8 mouse cellular contexts compared by ENCODE assay signal in genomic region chr5:52782523-52783250, GRCm38 (mm10). TPM values are rescaled to one million over a fixed set of nuclear protein-coding genes. Genes with fewer than 3 reads are reported as not detected.
A peak's percentile ranks its signal among the peaks of the same experiment; 100 is the strongest.
DNase-seq lines count a peak whose midpoint lies in the region; ATAC-seq and TF ChIP-seq lines count a peak whose summit lies in the region.

No protein-coding gene starts in this region.

- peak; percentile 86 for TF ChIP-seq CTCF in gastrocnemius, adult 2 months (IDR thresholded peaks at IDR 0.05)
- peak; percentile 81 for TF ChIP-seq CTCF in hindbrain, postnatal 0 days (IDR thresholded peaks at IDR 0.05; ENCODE audit: low read depth)
- peak; percentile 76 for TF ChIP-seq CTCF in left cerebral cortex, adult 2 months (IDR thresholded peaks at IDR 0.05)

- H3K9me3 ChIP-seq in hindbrain, postnatal 0 days (ENCODE audit: low read length), result no peaks in the 10 kb centered on the region

- peak; percentile 94 for DNase-seq in ZHBTc4 (ENCODE audit: low read depth, low spot score)
- peak; percentile 89 for DNase-seq in gastrocnemius, adult 2 months
- DNase-seq in hindbrain, postnatal 0 days (ENCODE audit: low spot score), result peak; percentile 95
- DNase-seq in left cerebral cortex, adult 2 months (ENCODE audit: extremely low spot score in 1 of 2, low spot score in 2 of 2), result peak; percentile 87 to 88
- DNase-seq in right cerebral cortex, adult 2 months (ENCODE audit: low spot score in 2 of 2), result peak; percentile 87 to 89
- DNase-seq in urinary bladder, postnatal 14 days (ENCODE audit: low spot score), result peak; percentile 83

- H3K4me3 ChIP-seq in gastrocnemius, adult 2 months, result peak overlapping the region; percentile 79
- peak overlapping the region; percentile 91 for H3K4me3 ChIP-seq in hindbrain, postnatal 0 days (ENCODE audit: low read length)
- H3K4me3 ChIP-seq in left cerebral cortex, adult 2 months, result peak overlapping the region; percentile 83

- H3K27me3 ChIP-seq in hindbrain, postnatal 0 days (ENCODE audit: insufficient read depth, low read length), result no peaks in the 10 kb centered on the region

- peak overlapping the region; percentile 58 for H3K4me2 ChIP-seq in hindbrain, postnatal 0 days (ENCODE audit: low read depth, low read length)

- peak; percentile 99 for ATAC-seq in common myeloid progenitor, adult 5-6 weeks (replicated peaks; ENCODE audit: low read depth, poor library complexity, severe bottlenecking)
- ATAC-seq in hindbrain, postnatal 0 days, result peak; percentile 99
- peak; percentile 100 for ATAC-seq in megakaryocyte, adult 5-6 weeks (ENCODE audit: poor library complexity, severe bottlenecking)

- H3K9ac ChIP-seq in hindbrain, postnatal 0 days (replicated peaks; ENCODE audit: low read length), result peak overlapping the region; percentile 79

- H3K27ac ChIP-seq in gastrocnemius, adult 2 months, result peak overlapping the region; percentile 81
- H3K27ac ChIP-seq in hindbrain, postnatal 0 days, result peak overlapping the region; percentile 86
- H3K27ac ChIP-seq in left cerebral cortex, adult 2 months, result peak overlapping the region; percentile 89

- H3K4me1 ChIP-seq in hindbrain, postnatal 0 days (ENCODE audit: insufficient read depth, low read length), result no peaks in the 10 kb centered on the region

- WGBS in hindbrain, postnatal 0 days, result 4% methylated on average over 37 of the region's 37 CpGs

- intact Hi-C loops in gastrocnemius, adult 2 months (cut with DNase I), result no loop called here
- intact Hi-C loops in left cerebral cortex, adult 2 months (cut with DNase I), result loop anchor here (2.0 kb wide), 1 partner anchor 114 kb away; the partner anchor contains the start of gene Sepsecs

- no peaks in the 10 kb centered on the region; the same call in 1 of the 2 replicates for H3K36me3 ChIP-seq in hindbrain, postnatal 0 days (ENCODE audit: insufficient read depth, low read length)

RNA-seq across cellular contexts. Expression of gene Zcchc4, which starts 7.5 kb away (rescaled TPM):
- total RNA-seq in common myeloid progenitor, adult 5-6 weeks (2017), result 18.5 and 19.2 TPM in 2 replicates
- 1 to 10 TPM; 4.2 to 4.7 TPM for total RNA-seq in gastrocnemius, adult 2 months (2021)
- 9.7 and 10.6 TPM in 2 replicates for total RNA-seq in hindbrain, postnatal 0 days (2014; rRNA removed)
- 6.7 and 6.9 TPM in 2 replicates for polyA plus RNA-seq in hindbrain, postnatal 0 days (2015; fragmentation: Nextera tagmentation; extraction: Ambion mirVana)
- 10 to 100 TPM in 1 of 2 experiments, 1 to 10 TPM in 1; 9.0 to 10.4 TPM for total RNA-seq in left cerebral cortex, adult 2 months (2021)
- total RNA-seq in megakaryocyte, adult 5-6 weeks (2015), result 12.1 and 16.4 TPM in 2 replicates
- total RNA-seq in megakaryocyte, adult 5-6 weeks (2017), result 9.2 and 11.8 TPM in 2 replicates

RNA-seq across cellular contexts. Expression of gene Pi4k2b, which starts 41.3 kb away (rescaled TPM):
- total RNA-seq in common myeloid progenitor, adult 5-6 weeks (2017), result 19.6 and 23.7 TPM in 2 replicates
- total RNA-seq in gastrocnemius, adult 2 months (2021), result 1 to 10 TPM; 1.2 TPM
- total RNA-seq in hindbrain, postnatal 0 days (2014; rRNA removed), result 7.7 and 10.5 TPM in 2 replicates
- 2.3 and 2.8 TPM in 2 replicates for polyA plus RNA-seq in hindbrain, postnatal 0 days (2015; fragmentation: Nextera tagmentation; extraction: Ambion mirVana)
- 1 to 10 TPM; 1.0 to 1.9 TPM for total RNA-seq in left cerebral cortex, adult 2 months (2021)
- 15.0 and 16.1 TPM in 2 replicates for total RNA-seq in megakaryocyte, adult 5-6 weeks (2015)
- total RNA-seq in megakaryocyte, adult 5-6 weeks (2017), result 12.2 and 17.2 TPM in 2 replicates

RNA-seq across cellular contexts. Expression of gene Anapc4, which starts 51.1 kb away (rescaled TPM):
- 58.1 and 88.8 TPM in 2 replicates for total RNA-seq in common myeloid progenitor, adult 5-6 weeks (2017)
- total RNA-seq in gastrocnemius, adult 2 months (2021), result 10 to 100 TPM; 35.1 to 37.4 TPM
- 45.8 and 48.8 TPM in 2 replicates for total RNA-seq in hindbrain, postnatal 0 days (2014; rRNA removed)
- polyA plus RNA-seq in hindbrain, postnatal 0 days (2015; fragmentation: Nextera tagmentation; extraction: Ambion mirVana), result 73.8 and 77.5 TPM in 2 replicates
- 10 to 100 TPM; 69.3 to 71.6 TPM for total RNA-seq in left cerebral cortex, adult 2 months (2021)
- 47.1 and 50.1 TPM in 2 replicates for total RNA-seq in megakaryocyte, adult 5-6 weeks (2015)
- 60.6 and 77.7 TPM in 2 replicates for total RNA-seq in megakaryocyte, adult 5-6 weeks (2017)

Comparison
In these comparisons a context has a peak if more than half of its experiments do, and no peak if none do; other contexts are left out.
1. Peak in every context shown above with its lines: DNase-seq, ATAC-seq, H3K4me3 ChIP-seq and H3K27ac ChIP-seq.